Mouse (Mus musculus) neural tube, embryonic 11.5 days (tissue): ENCODE measurements around the gene Cfap206. TPM values are rescaled to one million over a fixed set of nuclear protein-coding genes. Genes with fewer than 3 reads are reported as not detected.

Source experiments
- ATAC-seq: fragments of 200-750 bp; cut with Nextera tagmentation; 2 replicates; pipeline ENCODE4 v1.8.0; 2017; ENCODE audit warnings: moderate number of reproducible peaks, mild to moderate bottlenecking, moderate TSS enrichment, moderate library complexity; ENCODE audit not compliant: insufficient read depth, low FRiP score, low TSS enrichment
- DNase-seq: peaks from one replicate; pipeline ENCODE4 v3.0.0-alpha.2; 2015; ENCODE audit warnings: low spot score
- H3K27ac ChIP-seq: fragments of 300-500 bp; sonication (generic); 2 replicates; pipeline ENCODE4 v1.5.1; 2014; ENCODE audit warnings: low read depth, mild to moderate bottlenecking, low read length
- H3K27me3 ChIP-seq: fragments of 300-500 bp; sonication (generic); 2 replicates; pipeline ENCODE4 v1.6.1; 2014; ENCODE audit warnings: mild to moderate bottlenecking, low read length, mixed read lengths; ENCODE audit not compliant: control insufficient read depth, insufficient read depth
- H3K36me3 ChIP-seq: fragments of 300-500 bp; sonication (generic); 2 replicates; pipeline ENCODE4 v1.6.1; 2014; ENCODE audit warnings: mild to moderate bottlenecking, low read length, moderate library complexity, mixed read lengths; ENCODE audit not compliant: control insufficient read depth, insufficient read depth
- H3K4me1 ChIP-seq: fragments of 300-500 bp; sonication (generic); 2 replicates; pipeline ENCODE4 v1.6.1; 2014; ENCODE audit warnings: low read length, mixed read lengths; ENCODE audit not compliant: control insufficient read depth, insufficient read depth
- H3K4me2 ChIP-seq: fragments of 300-500 bp; sonication (generic); 2 replicates; pipeline ENCODE4 v1.6.1; 2014; ENCODE audit warnings: low read depth, mild to moderate bottlenecking, moderate library complexity
- H3K4me3 ChIP-seq: fragments of 300-500 bp; sonication (generic); 2 replicates; pipeline ENCODE4 v1.5.1; 2014; ENCODE audit warnings: low read depth, low read length
- H3K9ac ChIP-seq: fragments of 300-500 bp; sonication (generic); 2 replicates; pipeline ENCODE4 v1.6.1; 2014; ENCODE audit warnings: mild to moderate bottlenecking, low read length
- H3K9me3 ChIP-seq: fragments of 300-500 bp; sonication (generic); 2 replicates; pipeline ENCODE4 v1.6.1; 2016; ENCODE audit warnings: low read length; ENCODE audit not compliant: control insufficient read depth
- WGBS: fragments of 180-500 bp; shearing (Covaris S2); extraction: QIAGEN DNeasy Blood & Tissue Kit; methylation state at CpG from one replicate; pipeline ENCODE4 v1.1.7; 2014; 5-methylcytosine and 5-hydroxymethylcytosine counted together
- polyA plus RNA-seq: library from polyadenylated mRNA; unstranded; fragments of >200 nt; fragmentation: Nextera tagmentation; extraction: Ambion mirVana; gene quantifications from 2 replicates; pipeline ENCODE4 v1.2.1, GENCODE M21; 2014

The Cfap206 gene
- polyA plus RNA-seq, 1 experiment from 2014 or later, result 0.60 TPM

GRCm38 (mm10) chr4:34656101-34656500 lies 73.9 kb downstream of the Cfap206 start:
- H3K4me3 ChIP-seq, result no peak overlapping the region
- no peaks in the 10 kb centered on the region for H3K4me1 ChIP-seq
- DNase-seq (no peak), ATAC-seq (no peak)
- no peaks in the 10 kb centered on the region for H3K27me3 ChIP-seq
- H3K36me3 ChIP-seq, result peaks cover 9% of the 10 kb centered on the region; the same call in 1 of the 2 replicates
- no peak overlapping the region for H3K9ac ChIP-seq
- no peak overlapping the region for H3K27ac ChIP-seq
- H3K9me3 ChIP-seq, result no peaks in the 10 kb centered on the region
- H3K4me2 ChIP-seq, result no peak overlapping the region
- WGBS, result 94% methylated on average over 10 of the region's 10 CpGs

- no peak for DNase-seq
- WGBS, result 90% methylated on average over 7 of the region's 7 CpGs
- H3K4me2 ChIP-seq, result no peak overlapping the region
- peaks cover 9% of the 10 kb centered on the region for H3K36me3 ChIP-seq
- H3K4me1 ChIP-seq, result no peaks in the 10 kb centered on the region
- no peaks in the 10 kb centered on the region for H3K27me3 ChIP-seq
- no peaks in the 10 kb centered on the region for H3K9me3 ChIP-seq
- ATAC-seq, result no peak
- no peak overlapping the region for H3K4me3 ChIP-seq
- no peak overlapping the region for H3K9ac ChIP-seq
- H3K27ac ChIP-seq, result no peak overlapping the region
These were observed 76.8 kb downstream of the Cfap206 start for GRCm38 (mm10) chr4:34653179-34653578.

- DNase-seq, result no peak
- Histone ChIP-seq H3K27me3 (no peaks in the 10 kb centered on the region), H3K4me3 (no peak overlapping the region), H3K9ac (no peak overlapping the region), H3K4me2 (no peak overlapping the region), H3K36me3 (peaks cover 2% of the 10 kb centered on the region; the same call in 1 of the 2 replicates), H3K9me3 (no peaks in the 10 kb centered on the region), H3K27ac (no peak overlapping the region), H3K4me1 (no peaks in the 10 kb centered on the region)
- ATAC-seq, result no peak
These were observed 85.2 kb downstream of the Cfap206 start for GRCm38 (mm10) chr4:34644779-34645178.

- no peaks in the 10 kb centered on the region for H3K27me3 ChIP-seq
- ATAC-seq, result no peak
- no peak for DNase-seq
- no peaks in the 10 kb centered on the region for H3K4me1 ChIP-seq
- H3K9me3 ChIP-seq, result no peaks in the 10 kb centered on the region
- H3K9ac ChIP-seq, result no peak overlapping the region
- WGBS, result 94% methylated on average over 3 of the region's 3 CpGs
- H3K4me3 ChIP-seq, result no peak overlapping the region
- H3K27ac ChIP-seq, result no peak overlapping the region
- H3K4me2 ChIP-seq, result no peak overlapping the region
- peaks cover 2% of the 10 kb centered on the region; the same call in 1 of the 2 replicates for H3K36me3 ChIP-seq
These were observed 89.3 kb downstream of the Cfap206 start for GRCm38 (mm10) chr4:34640731-34641130.

- H3K4me2 ChIP-seq, result no peak overlapping the region
- no peaks in the 10 kb centered on the region for H3K9me3 ChIP-seq
- no peak overlapping the region for H3K27ac ChIP-seq
- 78% methylated on average over 5 of the region's 5 CpGs for WGBS
- 0 out of 2 replicates have a peak, but pooled peaks cover 2% of the 10 kb centered on the region for H3K36me3 ChIP-seq
- H3K27me3 ChIP-seq, result no peaks in the 10 kb centered on the region
- no peak overlapping the region for H3K4me3 ChIP-seq
- H3K4me1 ChIP-seq, result no peaks in the 10 kb centered on the region
- ATAC-seq (no peak), DNase-seq (no peak)
- no peak overlapping the region for H3K9ac ChIP-seq
These were observed 90.2 kb downstream of the Cfap206 start for GRCm38 (mm10) chr4:34639745-34640364.

Other genes with a start within 250 kb of the Cfap206 start
- gene Akirin2, start 179.3 kb downstream of the Cfap206 start, polyA plus RNA-seq, result 104 and 112 TPM in 2 replicates
- gene Orc3, start 115.3 kb downstream of the Cfap206 start, polyA plus RNA-seq, result 109 and 112 TPM in 2 replicates
- 65.7 and 67.7 TPM in 2 replicates for gene Rars2, start 115.2 kb downstream of the Cfap206 start, polyA plus RNA-seq
- gene Slc35a1, start 42.8 kb downstream of the Cfap206 start, polyA plus RNA-seq, result 53.0 and 53.9 TPM in 2 replicates
- gene Gm136, start 26.1 kb upstream of the Cfap206 start, polyA plus RNA-seq, result not detected in 2 replicates
- gene Smim8, start 48.2 kb upstream of the Cfap206 start, polyA plus RNA-seq, result 42.4 and 42.5 TPM in 2 replicates
- 38.4 and 38.8 TPM in 2 replicates for gene Zfp292, start 152.8 kb upstream of the Cfap206 start, polyA plus RNA-seq
- gene Cga, start 163.6 kb upstream of the Cfap206 start, polyA plus RNA-seq, result not detected in 2 replicates